Mouse (Mus musculus) lung, embryonic 15.5 days (tissue): Measurements from ENCODE around the gene 4930432M17Rik. TPM values are rescaled to one million over a fixed set of nuclear protein-coding genes. Genes with fewer than 3 reads are reported as not detected.

Source experiments
- ATAC-seq: fragments of 200-750 bp; cut with Nextera tagmentation; 2 replicates; pipeline ENCODE4 v1.8.0; 2017; ENCODE audit warnings: moderate number of reproducible peaks, borderline replicate concordance; ENCODE audit not compliant: low FRiP score, low TSS enrichment; ENCODE audit errors: extremely low read depth
- H3K27ac ChIP-seq: fragments of 300-500 bp; sonication (generic); 2 replicates; pipeline ENCODE4 v1.5.1; 2015; ENCODE audit warnings: moderate library complexity, mild to moderate bottlenecking, inconsistent platforms
- H3K27me3 ChIP-seq: fragments of 300-500 bp; sonication (generic); 2 replicates; pipeline ENCODE4 v1.6.1; 2015; ENCODE audit warnings: inconsistent platforms
- H3K36me3 ChIP-seq: fragments of 300-500 bp; sonication (generic); 2 replicates; pipeline ENCODE4 v1.6.1; 2015; ENCODE audit warnings: inconsistent platforms
- H3K4me1 ChIP-seq: fragments of 300-500 bp; sonication (generic); 2 replicates; pipeline ENCODE4 v1.6.1; 2015; ENCODE audit warnings: inconsistent platforms
- H3K4me2 ChIP-seq: fragments of 300-500 bp; sonication (generic); 2 replicates; pipeline ENCODE4 v1.6.1; 2015; ENCODE audit warnings: inconsistent platforms, mild to moderate bottlenecking, moderate library complexity
- H3K4me3 ChIP-seq: fragments of 300-500 bp; sonication (generic); 2 replicates; pipeline ENCODE4 v1.5.1; 2015; ENCODE audit warnings: mild to moderate bottlenecking, inconsistent platforms
- H3K9ac ChIP-seq: fragments of 300-500 bp; sonication (generic); 2 replicates; pipeline ENCODE4 v1.6.1; 2015; ENCODE audit warnings: inconsistent platforms
- H3K9me3 ChIP-seq: fragments of 300-500 bp; sonication (generic); 2 replicates; pipeline ENCODE4 v1.6.1; 2016; ENCODE audit warnings: inconsistent platforms
- WGBS: fragments of 180-500 bp; shearing (Covaris S2); methylation state at CpG from one replicate; pipeline ENCODE4 v1.1.7; 2015; 5-methylcytosine and 5-hydroxymethylcytosine counted together
- polyA plus RNA-seq: library from polyadenylated mRNA; unstranded; fragments of >200 nt; fragmentation: Nextera tagmentation; extraction: Ambion mirVana; gene quantifications from 2 replicates; pipeline ENCODE4 v1.2.1, GENCODE M21; 2015

4930432M17Rik gene
- polyA plus RNA-seq, 1 experiment from 2014 or later: not detected

- Histone ChIP-seq H3K4me2 (0 out of 2 replicates have a peak overlapping the region, but pooled peaks have one; percentile 5), H3K27ac (no peak overlapping the region), H3K36me3 (no peaks in the 10 kb centered on the region), H3K9me3 (no peaks in the 10 kb centered on the region), H3K4me1 (peaks cover 14% of the 10 kb centered on the region), H3K4me3 (no peak overlapping the region), H3K9ac (no peak overlapping the region), H3K27me3 (no peaks in the 10 kb centered on the region)
- ATAC-seq: no peak
- WGBS: 9% methylated on average over 17 of the region's 17 CpGs
These were observed 42.7 kb downstream of the 4930432M17Rik start for GRCm38 (mm10) chr3:121713151-121713701.

GRCm38 (mm10) chr3:121713816-121714215 is 43.3 kb downstream of the 4930432M17Rik start:
- no peaks in the 10 kb centered on the region for H3K27me3 ChIP-seq
- no peak for ATAC-seq
- H3K4me3 ChIP-seq: no peak overlapping the region
- H3K27ac ChIP-seq: no peak overlapping the region
- no peak overlapping the region for H3K9ac ChIP-seq
- H3K4me1 ChIP-seq: peaks cover 14% of the 10 kb centered on the region
- H3K4me2 ChIP-seq: no peak overlapping the region
- no peaks in the 10 kb centered on the region for H3K9me3 ChIP-seq
- no peaks in the 10 kb centered on the region for H3K36me3 ChIP-seq
- 48% methylated on average over 8 of the region's 8 CpGs for WGBS

DNA sequence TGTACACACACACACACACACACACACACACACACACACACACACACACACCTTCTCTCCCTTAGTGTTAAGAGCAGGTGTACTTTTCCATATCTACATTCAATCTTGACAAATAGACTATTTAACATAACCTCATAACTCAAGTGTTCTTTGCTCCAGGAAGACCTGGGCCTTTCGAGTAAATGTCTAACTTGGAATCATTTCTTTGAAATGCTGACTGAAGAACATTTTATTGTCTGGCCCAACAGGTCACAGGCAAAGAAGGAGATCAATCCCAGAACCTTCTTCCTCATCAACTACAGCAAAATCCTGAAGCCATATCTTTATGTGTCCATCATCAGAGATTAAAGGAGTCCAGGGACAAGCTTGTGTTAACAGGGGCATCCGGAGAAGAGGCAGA is 43.9 kb downstream of the 4930432M17Rik start:
- H3K27me3 ChIP-seq: no peaks in the 10 kb centered on the region
- H3K9me3 ChIP-seq: no peaks in the 10 kb centered on the region
- H3K4me3 ChIP-seq: no peak overlapping the region
- no peaks in the 10 kb centered on the region for H3K36me3 ChIP-seq
- H3K4me1 ChIP-seq: peaks cover 14% of the 10 kb centered on the region
- H3K9ac ChIP-seq: no peak overlapping the region
- H3K4me2 ChIP-seq: no peak overlapping the region
- H3K27ac ChIP-seq: no peak overlapping the region
- WGBS: 59% methylated on average over 2 of the region's 2 CpGs
- ATAC-seq: no peak

DNA sequence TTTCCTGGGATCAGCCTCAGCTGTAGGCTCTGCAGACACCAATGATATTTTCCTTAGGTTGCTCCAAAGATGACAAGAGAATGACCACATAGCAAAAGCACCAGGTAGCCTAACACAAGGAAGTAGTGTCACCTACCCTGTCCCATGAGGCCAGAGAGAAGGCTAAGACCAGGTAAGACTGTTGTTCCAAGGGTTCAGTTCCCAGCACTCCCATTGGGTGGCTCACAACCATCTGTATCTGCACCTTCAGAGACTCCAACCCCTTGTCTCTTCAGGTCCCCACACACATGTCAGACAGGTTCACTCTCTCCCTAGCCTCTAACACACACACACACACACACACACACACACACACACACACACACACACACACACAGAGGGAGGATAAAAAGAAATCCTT is 44.8 kb downstream of the 4930432M17Rik start:
- Histone ChIP-seq H3K4me1 (peaks cover 14% of the 10 kb centered on the region), H3K9ac (no peak overlapping the region), H3K4me3 (no peak overlapping the region), H3K4me2 (no peak overlapping the region), H3K9me3 (no peaks in the 10 kb centered on the region), H3K27ac (no peak overlapping the region), H3K27me3 (no peaks in the 10 kb centered on the region), H3K36me3 (no peaks in the 10 kb centered on the region)
- no peak for ATAC-seq

DNA sequence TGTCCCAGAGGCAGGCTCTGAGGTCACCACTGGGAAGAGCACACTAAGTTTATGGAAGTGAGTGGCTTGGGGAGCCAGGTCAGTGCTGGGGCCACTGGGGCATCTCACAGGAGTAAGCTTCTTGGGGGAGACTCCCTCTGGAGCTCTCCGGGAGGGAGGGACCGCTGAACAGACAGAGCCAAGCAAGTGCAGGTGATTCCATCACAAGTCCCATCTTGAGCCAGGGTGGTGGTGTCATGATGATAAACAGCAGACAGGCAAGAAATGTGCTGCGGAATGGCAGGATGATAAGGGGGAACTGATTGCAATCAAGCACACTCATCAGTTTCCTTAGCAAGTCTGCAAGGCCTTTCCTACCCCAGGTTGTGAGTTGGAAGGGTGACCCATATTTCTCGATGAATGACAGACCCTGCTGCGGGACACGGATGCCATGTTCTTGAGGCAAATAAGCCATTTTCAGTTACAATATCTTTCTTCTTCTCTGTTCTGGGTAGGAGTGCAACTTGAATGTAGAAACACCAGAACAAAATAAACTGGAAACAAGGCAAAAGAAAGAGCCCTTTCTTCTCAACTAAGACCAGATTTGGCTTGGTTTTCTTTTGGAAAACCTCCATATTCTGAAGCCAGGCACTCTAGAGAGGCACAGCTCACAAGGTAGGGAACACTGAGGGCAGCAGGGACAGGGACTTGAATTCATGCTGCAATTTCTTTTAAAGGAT is 45.3 kb downstream of the 4930432M17Rik start:
- ATAC-seq: no peak
- no peak overlapping the region for H3K27ac ChIP-seq
- H3K4me1 ChIP-seq: peaks cover 14% of the 10 kb centered on the region
- H3K9ac ChIP-seq: no peak overlapping the region
- 66% methylated on average over 6 of the region's 6 CpGs for WGBS
- H3K36me3 ChIP-seq: no peaks in the 10 kb centered on the region
- no peaks in the 10 kb centered on the region for H3K27me3 ChIP-seq
- H3K9me3 ChIP-seq: no peaks in the 10 kb centered on the region
- no peak overlapping the region for H3K4me2 ChIP-seq
- no peak overlapping the region for H3K4me3 ChIP-seq

GRCm38 (mm10) chr3:121716480-121716879 is 45.9 kb downstream of the 4930432M17Rik start:
- 81% methylated on average over 5 of the region's 5 CpGs for WGBS
- Histone ChIP-seq H3K4me2 (no peak overlapping the region), H3K4me1 (peaks cover 18% of the 10 kb centered on the region), H3K27me3 (no peaks in the 10 kb centered on the region), H3K9ac (no peak overlapping the region), H3K27ac (no peak overlapping the region), H3K9me3 (no peaks in the 10 kb centered on the region), H3K4me3 (no peak overlapping the region), H3K36me3 (no peaks in the 10 kb centered on the region)
- no peak for ATAC-seq

DNA sequence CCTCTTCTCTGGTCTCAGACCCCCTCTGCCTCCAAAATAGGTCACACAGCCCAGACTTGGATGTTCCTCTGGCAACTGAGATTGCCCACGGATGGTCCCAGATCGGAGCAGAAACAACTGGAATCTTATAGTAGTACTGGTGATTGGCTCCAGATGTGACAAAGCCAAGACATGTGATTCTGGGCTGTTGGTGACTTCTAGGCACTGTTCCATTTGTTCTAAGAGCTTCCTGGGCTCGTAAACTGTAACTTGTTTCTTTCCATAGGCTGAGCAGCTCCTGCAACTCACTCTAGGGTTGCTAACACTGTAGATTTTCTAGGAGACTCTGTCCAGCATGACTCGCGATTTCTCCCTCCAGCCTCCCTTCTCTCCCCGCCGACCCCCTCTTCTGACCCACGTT is 48.1 kb downstream of the 4930432M17Rik start:
- H3K4me3 ChIP-seq: no peak overlapping the region
- H3K9me3 ChIP-seq: no peaks in the 10 kb centered on the region
- no peak for ATAC-seq
- no peak overlapping the region for H3K9ac ChIP-seq
- no peak overlapping the region for H3K4me2 ChIP-seq
- no peak overlapping the region for H3K27ac ChIP-seq
- H3K4me1 ChIP-seq: peaks cover 21% of the 10 kb centered on the region
- 69% methylated on average over 8 of the region's 8 CpGs for WGBS
- no peaks in the 10 kb centered on the region for H3K36me3 ChIP-seq
- H3K27me3 ChIP-seq: no peaks in the 10 kb centered on the region

DNA sequence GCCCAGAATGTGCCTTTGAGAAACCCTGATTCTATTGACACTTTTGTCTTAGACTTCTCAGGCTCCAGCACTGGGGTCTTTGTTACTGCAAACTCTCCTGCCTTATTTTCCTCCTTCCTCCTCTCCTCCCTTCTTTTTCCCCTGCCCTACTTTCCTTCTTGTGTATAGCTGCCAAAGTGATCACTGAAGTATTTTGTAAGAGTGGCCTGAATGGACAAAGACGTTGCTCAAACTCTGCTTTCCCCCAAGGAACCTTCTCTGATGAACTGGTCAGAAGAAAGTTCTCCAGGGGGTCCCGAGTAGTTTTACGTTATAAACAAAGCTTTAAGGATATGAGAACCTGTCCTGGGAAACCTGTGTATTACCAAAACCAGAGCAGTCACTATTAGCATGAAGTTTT is 49.1 kb downstream of the 4930432M17Rik start:
- Histone ChIP-seq H3K9ac (no peak overlapping the region), H3K4me3 (no peak overlapping the region), H3K4me1 (peaks cover 23% of the 10 kb centered on the region), H3K27me3 (no peaks in the 10 kb centered on the region), H3K4me2 (no peak overlapping the region), H3K36me3 (no peaks in the 10 kb centered on the region), H3K27ac (no peak overlapping the region), H3K9me3 (no peaks in the 10 kb centered on the region)
- 69% methylated on average over 3 of the region's 3 CpGs for WGBS
- ATAC-seq: no peak

DNA sequence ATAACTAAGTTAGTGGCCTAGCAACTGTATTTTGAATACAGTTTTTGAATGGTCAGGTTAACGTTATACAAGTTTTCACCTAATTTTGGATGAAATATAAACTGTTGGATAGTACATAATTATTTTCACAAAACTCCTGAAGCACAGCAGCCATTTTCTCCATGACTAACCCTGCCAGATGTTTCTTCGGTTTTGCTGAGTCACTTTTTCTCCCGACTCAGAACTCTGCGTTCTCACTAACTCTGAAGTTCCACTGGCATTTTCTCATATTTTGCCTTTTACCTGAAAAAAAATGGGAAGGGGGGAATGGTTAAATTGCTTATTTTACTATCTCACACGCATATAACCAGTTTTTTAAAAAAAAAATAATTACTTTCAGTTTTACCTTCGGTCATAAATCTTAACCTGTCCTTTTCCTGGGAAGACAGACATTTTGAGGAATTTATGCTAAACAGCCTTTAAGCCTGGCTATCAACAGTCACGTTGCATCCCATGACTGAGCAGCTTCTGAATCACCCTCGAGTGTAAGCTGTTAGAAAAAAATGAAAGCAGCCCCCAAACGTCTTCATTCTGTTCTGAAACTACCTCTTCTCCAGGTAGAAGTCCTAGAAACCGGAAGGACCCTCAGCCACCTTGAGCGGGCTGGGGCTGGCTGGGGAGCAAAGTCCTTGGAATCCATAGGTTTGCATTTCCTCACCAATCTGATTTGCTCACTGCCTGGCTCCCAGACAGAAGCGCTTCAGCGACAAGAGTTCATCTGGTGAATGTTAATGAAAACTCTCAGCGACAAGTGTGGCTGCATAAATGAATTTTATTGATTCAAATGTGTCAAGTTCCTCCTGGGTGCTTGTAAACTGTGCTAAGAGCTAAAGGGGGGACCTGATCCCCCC is 50.5 kb downstream of the 4930432M17Rik start:
- no peak for ATAC-seq
- Histone ChIP-seq H3K9ac (no peak overlapping the region), H3K36me3 (no peaks in the 10 kb centered on the region), H3K4me2 (peak overlapping the region; percentile 19; the same call in 1 of the 2 replicates), H3K4me3 (no peak overlapping the region; the same call in 1 of the 2 replicates), H3K9me3 (no peaks in the 10 kb centered on the region), H3K4me1 (peaks cover 25% of the 10 kb centered on the region), H3K27ac (peak overlapping the region; percentile 5; the same call in 1 of the 2 replicates), H3K27me3 (no peaks in the 10 kb centered on the region)
- 34% methylated on average over 14 of the region's 14 CpGs for WGBS

- no peaks in the 10 kb centered on the region for H3K36me3 ChIP-seq
- no peak overlapping the region for H3K4me3 ChIP-seq
- no peaks in the 10 kb centered on the region for H3K9me3 ChIP-seq
- H3K9ac ChIP-seq: no peak overlapping the region
- WGBS: 55% methylated on average over 7 of the region's 7 CpGs
- H3K27me3 ChIP-seq: no peaks in the 10 kb centered on the region
- H3K27ac ChIP-seq: peak overlapping the region; percentile 5; the same call in 1 of the 2 replicates
- ATAC-seq: no peak
- peaks cover 25% of the 10 kb centered on the region for H3K4me1 ChIP-seq
- peak overlapping the region; percentile 19; the same call in 1 of the 2 replicates for H3K4me2 ChIP-seq
These were observed 51.1 kb downstream of the 4930432M17Rik start for GRCm38 (mm10) chr3:121721691-121722070.

DNA sequence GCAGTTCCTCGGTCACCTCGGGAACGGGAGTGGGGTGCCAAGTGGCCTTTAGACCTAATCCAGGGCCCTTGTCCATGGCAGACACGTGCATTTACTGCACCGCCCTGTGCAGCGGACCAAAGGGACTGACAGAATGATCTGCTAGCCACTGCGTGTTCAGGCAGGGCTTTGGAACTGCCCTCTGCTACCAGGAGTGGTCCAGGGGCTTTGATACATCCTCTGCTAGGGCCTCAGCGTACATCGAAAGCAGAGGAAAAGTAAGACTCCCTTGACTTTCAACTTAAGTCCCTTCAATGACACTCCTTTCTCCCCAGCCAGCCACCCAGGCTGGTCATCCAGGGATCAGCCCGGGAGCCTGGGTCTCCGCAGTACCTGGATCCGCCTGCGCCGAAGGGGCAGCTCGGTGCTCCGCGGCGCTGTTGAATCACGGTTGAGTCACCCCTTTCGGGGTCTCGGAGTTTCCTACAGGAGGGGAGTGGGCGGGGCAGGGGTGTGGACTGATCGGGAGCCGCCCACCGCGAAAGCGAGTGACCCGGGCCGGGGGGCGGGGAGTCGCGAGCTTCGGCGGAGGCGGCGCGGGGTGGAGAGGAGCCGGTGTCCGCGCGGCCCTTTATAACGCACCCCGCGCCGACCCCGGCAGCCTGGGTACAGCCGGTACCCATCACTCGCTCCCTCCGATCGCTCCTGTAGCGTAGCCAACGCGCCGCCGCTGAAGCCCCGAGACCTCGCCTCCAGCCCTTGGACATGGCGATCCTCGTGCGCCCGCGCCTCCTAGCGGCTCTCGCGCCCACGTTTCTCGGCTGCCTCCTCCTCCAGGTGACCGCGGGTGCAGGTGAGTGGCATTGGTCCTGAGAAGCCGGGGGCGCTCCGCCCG is 52.6 kb downstream of the 4930432M17Rik start, which contains the start of gene F3:
Gene F3 (plus strand): TSS at position 567 of the 874 bp plus-strand sequence.
- ATAC-seq: peak; percentile 87
- peak within 1 kb of the TSS; percentile 76 for H3K4me2 ChIP-seq
- no peaks in the 10 kb centered on the region for H3K36me3 ChIP-seq
- H3K27me3 ChIP-seq: no peaks in the 10 kb centered on the region
- H3K27ac ChIP-seq: peak within 1 kb of the TSS; percentile 58
- peak within 1 kb of the TSS; percentile 57 for H3K4me3 ChIP-seq
- under 1% methylated on average over 58 of the region's 73 CpGs for WGBS
- H3K9ac ChIP-seq: peak within 1 kb of the TSS; percentile 47
- no peaks in the 10 kb centered on the region for H3K9me3 ChIP-seq
- peaks cover 25% of the 10 kb centered on the region for H3K4me1 ChIP-seq
